Mouse (Mus musculus) olfactory bulb, adult 2 months (tissue): ENCODE data around the gene Iars. TPM values are rescaled to one million over a fixed set of nuclear protein-coding genes. Genes with fewer than 3 reads are reported as not detected.
"Not testable (repeated sequence)": the region's sequence is repeated elsewhere in the genome, so short reads cannot be mapped to it uniquely, and the experiment has no call there.

Source experiments
- H3K27ac ChIP-seq: fragments of 200-500 bp; 2 replicates; pipeline ENCODE4 v1.5.1; 2012; ENCODE audit warnings: low read depth, low read length; ENCODE audit not compliant: insufficient read depth
- H3K4me1 ChIP-seq: fragments of 200-500 bp; 2 replicates; pipeline ENCODE4 v1.6.1; 2012; ENCODE audit warnings: low read length; ENCODE audit not compliant: control insufficient read depth, insufficient read depth
- H3K4me3 ChIP-seq: fragments of 200-500 bp; 2 replicates; pipeline ENCODE4 v1.5.1; 2012; ENCODE audit warnings: mild to moderate bottlenecking, low read depth, low read length, moderate library complexity; ENCODE audit not compliant: insufficient read depth
- CTCF ChIP-seq: fragments of 200-500 bp; IDR thresholded peaks from 2 replicates; pipeline ENCODE4 v1.5.1; 2012; ENCODE audit warnings: low read depth, mild to moderate bottlenecking, low read length, moderate library complexity; ENCODE audit not compliant: insufficient read depth
- POLR2A ChIP-seq: fragments of 200-500 bp; IDR thresholded peaks from 2 replicates; pipeline ENCODE4 v1.6.1; 2012; ENCODE audit warnings: mild to moderate bottlenecking, low read depth, low read length, moderate library complexity; ENCODE audit not compliant: insufficient read depth
- WGBS: fragments of 180-500 bp; shearing (Covaris S2); methylation state at CpG from one replicate; pipeline ENCODE4 v1.1.7; 2018; 5-methylcytosine and 5-hydroxymethylcytosine counted together
- polyA plus RNA-seq: library from polyadenylated mRNA; stranded (reverse); fragments of >200 nt; gene quantifications from 2 replicates; pipeline ENCODE4 v1.2.4, GENCODE M21; 2012; ENCODE audit warnings: low replicate concordance; ENCODE audit not compliant: missing spikeins, insufficient read depth, insufficient read length

The Iars gene
- polyA plus RNA-seq, 1 experiment = not detected

DNA sequence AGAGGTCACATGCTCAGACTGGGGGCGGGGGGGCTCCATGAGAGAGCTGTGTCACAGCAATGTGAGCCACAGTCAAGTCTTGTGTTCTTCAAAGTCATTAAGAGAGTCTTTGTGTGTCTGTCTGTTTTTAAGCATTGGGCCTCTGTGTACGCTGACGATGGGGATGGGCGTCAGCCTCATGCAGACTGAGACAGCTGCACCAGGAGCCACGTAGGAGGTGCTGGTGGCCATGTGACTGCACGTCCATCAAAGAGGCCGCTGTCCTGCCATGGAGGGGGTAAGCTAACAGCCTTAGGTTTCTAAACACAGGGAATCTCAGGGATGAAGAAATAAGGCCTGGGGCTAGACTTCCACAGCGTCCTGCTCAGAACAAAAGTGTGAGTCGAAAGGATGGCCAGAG, 84.4 kb downstream of the Iars start:
- no peaks in the 10 kb centered on the region for H3K4me1 ChIP-seq
- no peak overlapping the region for H3K27ac ChIP-seq
- TF ChIP-seq CTCF (no peak), POLR2A (no peak)
- no peak overlapping the region for H3K4me3 ChIP-seq
- 63% methylated on average over 9 of the region's 9 CpGs for WGBS

DNA sequence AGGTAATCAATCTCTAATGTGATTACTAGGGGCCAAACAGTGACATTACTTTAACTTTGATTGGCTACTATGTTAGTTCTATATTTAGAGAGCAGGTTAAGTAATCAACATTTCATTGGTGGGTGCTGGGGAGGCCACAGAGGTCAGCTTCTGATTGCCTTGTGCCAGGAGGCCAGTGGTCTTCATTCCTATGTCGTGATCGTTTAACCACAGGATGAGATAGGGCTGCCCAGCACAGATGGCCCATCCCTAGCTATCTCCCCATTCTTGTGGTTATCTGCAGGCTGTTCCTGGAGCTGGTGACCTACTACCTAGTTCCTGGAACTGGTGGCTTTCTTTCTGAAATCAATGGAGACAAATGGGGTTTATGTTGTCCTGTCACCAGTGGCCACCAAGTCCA, 86.1 kb downstream of the Iars start:
- TF ChIP-seq POLR2A (no peak), CTCF (no peak)
- no peak overlapping the region for H3K27ac ChIP-seq
- 94% methylated on average over 2 of the region's 2 CpGs for WGBS

DNA sequence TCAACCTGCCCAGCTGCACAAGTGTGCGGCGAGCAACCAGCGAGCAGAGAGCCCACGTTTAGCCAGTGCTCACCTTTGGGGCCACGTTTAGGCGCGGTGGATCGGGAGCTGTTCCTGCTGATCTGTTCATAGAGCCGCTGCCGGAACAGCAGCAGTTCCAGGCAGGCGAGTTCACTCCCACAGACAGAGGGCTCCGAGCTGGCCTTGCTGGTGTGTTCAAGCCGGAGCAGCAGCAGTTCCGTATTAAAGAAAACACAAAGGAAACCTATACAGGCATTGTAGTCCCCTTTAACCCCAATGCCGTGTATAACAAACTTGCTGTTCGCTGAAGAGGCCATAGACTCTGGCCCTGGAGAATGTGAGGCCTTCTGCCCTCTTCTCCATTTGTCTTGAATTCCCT, 87.2 kb downstream of the Iars start:
- TF ChIP-seq POLR2A (no peak), CTCF (no peak)
- Histone ChIP-seq H3K4me3 (no peak overlapping the region), H3K27ac (no peak overlapping the region), H3K4me1 (no peaks in the 10 kb centered on the region)
- 85% methylated on average over 16 of the region's 16 CpGs for WGBS

More for the DNA sequence above, 86.1 kb downstream of the Iars start:
- H3K4me3 ChIP-seq = no peak overlapping the region
- no peaks in the 10 kb centered on the region for H3K4me1 ChIP-seq

DNA sequence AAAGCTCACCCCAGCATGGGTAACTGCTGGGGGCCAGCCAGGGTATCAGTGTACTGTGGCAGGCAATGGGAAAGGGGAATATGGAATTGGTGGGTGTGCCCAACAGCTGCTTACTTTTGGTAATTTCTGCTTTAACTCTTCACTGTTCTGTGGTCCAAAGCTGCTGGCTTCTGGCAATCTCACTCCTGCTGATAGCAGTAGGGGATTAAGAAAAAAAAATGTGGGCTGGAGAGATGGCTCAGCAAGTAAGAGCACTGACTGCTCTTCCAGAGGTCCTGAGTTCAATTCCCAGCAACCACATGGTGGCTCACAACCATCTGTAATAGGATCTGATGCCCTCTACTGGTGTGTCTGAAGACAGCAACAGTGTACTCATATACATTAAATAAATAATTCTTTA, 89.6 kb downstream of the Iars start:
- H3K4me3 ChIP-seq, H3K27ac ChIP-seq, H3K4me1 ChIP-seq: not testable (repeated sequence)

Other genes with a start within 250 kb of the Iars start
- gene Tes3-ps, start 188.8 kb upstream of the Iars start, polyA plus RNA-seq = not detected in 2 replicates
- not detected in 2 replicates for gene Ecm2, start 177.3 kb upstream of the Iars start, polyA plus RNA-seq
- gene Aspn, start 137.7 kb upstream of the Iars start, polyA plus RNA-seq = not detected in 2 replicates
- not detected in 2 replicates for gene Omd, start 99.6 kb upstream of the Iars start, polyA plus RNA-seq
- gene Ogn, start 74.1 kb upstream of the Iars start, polyA plus RNA-seq = not detected in 2 replicates
- gene Cenpp, start 29.3 kb upstream of the Iars start, polyA plus RNA-seq = not detected in 2 replicates
- gene Nol8, start 29.0 kb upstream of the Iars start, polyA plus RNA-seq = not detected in 2 replicates
- gene Gm30302, start 116.9 kb downstream of the Iars start, polyA plus RNA-seq = not detected in 2 replicates